Mouse (Mus musculus) spleen, adult 12 weeks (tissue): ENCODE measurements around the gene Adamts4.
"Not testable (repeated sequence)": the region's sequence is repeated elsewhere in the genome, so short reads cannot be mapped to it uniquely, and the experiment has no call there.

Source experiments
- DNase-seq: peaks from one replicate; pipeline ENCODE4 v3.0.0; 2022; ENCODE audit warnings: low spot score

The Adamts4 gene

GRCm38 (mm10) chr1:171231844-171232243, 18.4 kb upstream of the Adamts4 start:
- DNase-seq: no peak

DNA sequence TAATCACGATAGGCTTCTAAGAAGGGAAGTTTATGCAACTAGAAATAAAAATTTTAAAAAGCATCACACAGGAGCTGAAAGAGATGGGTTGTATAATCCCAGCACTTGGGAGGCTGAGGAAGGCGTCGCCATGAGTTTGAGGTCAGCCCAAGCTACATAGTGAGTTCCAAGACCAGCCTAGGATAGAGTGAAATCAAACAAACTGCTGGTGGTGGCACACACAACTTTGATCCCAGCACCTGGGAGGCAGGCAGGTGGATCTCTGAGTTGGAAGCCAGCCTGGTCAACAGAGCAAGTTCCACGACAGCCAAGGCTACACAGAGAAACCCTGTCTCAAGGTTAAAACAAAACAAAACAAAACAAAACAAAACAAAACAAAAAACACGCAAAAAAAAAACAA, 17.9 kb upstream of the Adamts4 start:
- DNase-seq: no peak

DNA sequence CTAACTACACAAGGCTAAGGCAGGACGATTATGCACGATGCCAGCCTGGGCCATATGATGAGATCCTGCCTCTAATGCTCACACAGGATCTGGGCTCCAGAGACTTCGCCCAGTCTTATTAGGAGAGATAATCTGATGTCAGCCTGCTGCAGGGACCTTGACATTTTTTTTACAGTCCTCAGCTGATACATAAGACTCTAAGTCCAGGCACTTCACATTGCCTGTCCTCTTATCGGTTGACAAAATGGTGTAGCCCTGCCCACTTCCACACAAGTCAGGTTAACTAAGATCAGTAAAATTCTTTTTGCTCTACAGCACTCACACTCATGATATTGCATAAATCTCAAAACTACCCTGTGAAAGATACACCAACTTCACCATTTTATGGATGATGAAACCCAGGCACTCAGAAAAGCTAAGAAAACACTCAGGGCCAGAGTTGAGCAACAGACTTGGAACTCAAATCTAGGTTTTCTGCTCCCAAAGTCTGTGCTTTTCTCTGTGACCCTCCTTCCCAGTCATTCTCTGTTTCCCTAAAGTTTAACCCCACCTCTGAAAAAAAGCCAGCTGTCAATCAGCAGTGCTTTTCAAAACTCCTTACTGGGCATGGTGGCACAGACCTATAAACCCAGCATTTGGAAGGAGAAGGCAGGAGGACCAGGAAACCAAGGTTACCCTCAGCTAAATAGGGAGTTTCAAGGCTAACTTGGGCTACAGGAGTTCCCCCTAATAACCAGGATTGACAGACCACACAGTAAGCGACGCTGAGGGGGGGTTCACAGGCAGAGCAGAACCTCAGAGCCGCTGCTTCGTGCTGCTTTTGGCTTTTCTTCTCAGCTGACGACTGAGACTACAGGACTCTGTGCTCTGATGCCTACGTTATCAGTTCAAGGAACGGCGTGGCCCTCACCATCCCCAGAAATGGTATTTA, 17.2 kb upstream of the Adamts4 start:
- no peak for DNase-seq

DNA sequence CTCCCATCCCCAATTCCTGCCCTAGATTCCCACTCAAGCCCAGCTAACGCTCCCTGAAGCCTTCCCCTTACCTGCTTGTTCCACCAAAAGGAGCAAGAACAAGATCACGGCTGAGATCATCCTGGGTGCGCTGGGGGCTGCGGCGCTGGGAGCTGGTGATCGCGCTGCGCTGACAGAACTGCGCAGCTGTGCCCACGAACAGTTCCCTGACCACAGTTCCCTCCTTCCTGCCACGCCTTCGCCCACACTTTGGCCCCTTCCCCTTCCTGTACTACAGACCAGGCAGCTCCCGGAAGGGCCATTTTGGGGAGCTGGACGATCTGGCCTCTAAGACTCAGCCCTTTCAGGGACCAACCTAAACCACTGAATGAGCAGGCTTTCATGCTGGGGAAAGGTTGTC, 16.1 kb upstream of the Adamts4 start, which contains the start of gene Fcer1g:
Gene Fcer1g (minus strand): TSS at position 240 of the 400 bp plus-strand sequence.
- DNase-seq: no peak

DNA sequence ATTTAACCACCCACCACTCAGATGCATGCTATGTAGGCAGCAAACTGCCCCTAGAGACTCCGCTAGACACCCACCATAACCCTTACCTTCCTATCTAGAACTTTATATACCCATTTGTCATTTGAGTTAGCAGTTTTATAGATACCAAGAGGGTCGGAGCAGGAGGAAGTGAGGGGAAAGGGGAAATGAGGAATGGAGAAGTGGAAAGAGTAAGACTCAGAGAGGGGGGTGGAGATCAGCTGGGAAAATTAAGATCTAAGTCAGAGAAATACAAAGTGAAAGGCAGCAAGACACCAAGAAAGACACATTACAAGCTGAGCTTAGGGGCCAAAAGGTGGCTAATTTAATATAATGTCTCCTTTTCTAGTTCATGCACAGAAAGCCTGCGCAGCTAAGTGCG, 15.7 kb upstream of the Adamts4 start:
- no peak for DNase-seq

DNA sequence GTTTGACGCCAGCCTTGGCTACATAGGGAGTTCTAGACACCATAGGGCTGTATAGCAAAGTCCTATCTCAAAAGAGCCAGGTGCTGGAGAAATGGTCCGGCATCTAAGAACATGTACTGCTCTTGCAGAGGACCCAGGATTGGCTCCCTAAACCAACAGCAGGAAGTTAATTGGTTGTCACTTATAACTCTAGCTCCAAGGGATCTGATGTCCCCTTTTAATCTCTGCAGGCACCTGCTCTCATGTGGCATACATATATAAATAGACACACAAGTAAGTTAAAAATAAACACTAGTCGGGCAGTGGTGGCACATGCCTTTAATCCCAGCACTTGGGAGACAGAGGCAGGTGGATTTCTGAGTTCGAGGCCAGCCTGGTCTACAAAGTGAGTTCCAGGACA, 14.4 kb upstream of the Adamts4 start:
- DNase-seq: no peak

DNA sequence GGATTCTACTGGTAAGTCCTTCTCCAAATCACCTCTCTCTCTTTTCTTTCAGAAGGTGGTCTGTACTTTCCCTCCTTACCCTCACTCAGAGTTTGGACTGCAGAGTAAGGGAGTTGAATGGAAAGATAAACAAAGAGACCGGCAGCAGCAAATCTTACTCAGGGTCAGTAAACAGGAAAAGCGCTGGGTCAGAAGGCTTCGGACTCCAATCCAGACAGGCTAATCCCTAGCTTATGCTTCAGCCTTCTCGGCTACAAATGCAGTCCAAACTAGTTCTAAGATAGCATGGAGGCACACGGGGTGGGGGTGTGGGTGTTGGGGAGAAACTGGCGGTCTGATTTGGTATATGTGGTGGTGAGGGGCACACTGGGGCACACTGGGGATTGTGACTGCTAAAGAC, 12.8 kb upstream of the Adamts4 start:
- no peak for DNase-seq

GRCm38 (mm10) chr1:171238463-171238862, 11.8 kb upstream of the Adamts4 start:
- DNase-seq: peak; percentile 34

DNA sequence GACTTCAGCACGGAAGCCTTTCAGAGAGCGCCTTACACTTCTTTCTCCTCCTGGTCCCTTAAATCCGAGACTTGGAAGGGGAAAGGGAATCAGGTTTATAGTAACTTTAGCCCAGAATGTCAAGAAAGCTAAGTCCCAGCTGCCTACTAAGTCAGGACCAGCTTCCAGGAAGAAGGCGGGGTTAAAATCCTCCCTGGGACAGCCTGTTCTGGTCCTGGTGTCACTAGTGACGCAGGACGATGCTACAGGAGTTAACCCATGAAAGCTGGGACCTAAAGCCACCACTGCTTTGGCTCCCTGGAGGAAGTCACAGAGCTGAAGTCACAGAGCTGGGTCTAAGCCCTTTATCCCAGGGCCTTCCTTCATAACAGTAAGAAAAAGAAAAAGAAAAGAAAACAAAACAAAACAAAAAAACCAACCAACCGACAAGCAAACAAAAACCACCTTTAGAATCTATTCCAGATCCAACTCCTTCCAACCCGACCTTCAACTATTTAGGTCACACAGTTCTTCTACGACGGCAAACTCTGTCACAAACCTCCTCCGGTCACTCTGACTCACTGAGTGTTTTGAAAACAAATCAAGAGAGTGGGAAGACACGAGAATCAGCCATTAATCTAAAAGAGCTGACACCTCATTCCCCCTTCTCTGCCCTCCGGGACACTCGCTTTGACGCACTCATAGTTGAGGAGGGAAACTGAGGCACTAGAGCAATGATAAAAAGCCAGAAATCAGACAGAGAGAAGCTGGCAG, 10.1 kb upstream of the Adamts4 start:
- no peak for DNase-seq

GRCm38 (mm10) chr1:171240911-171241310, 9.3 kb upstream of the Adamts4 start:
- DNase-seq: no peak

- not testable (repeated sequence) for DNase-seq
These were observed 8.3 kb upstream of the Adamts4 start for GRCm38 (mm10) chr1:171241952-171242351.

GRCm38 (mm10) chr1:171245353-171245752, 4.9 kb upstream of the Adamts4 start:
- DNase-seq: no peak

- peak; percentile 93 for DNase-seq
These were observed 3.3 kb upstream of the Adamts4 start for GRCm38 (mm10) chr1:171246709-171247452.

DNA sequence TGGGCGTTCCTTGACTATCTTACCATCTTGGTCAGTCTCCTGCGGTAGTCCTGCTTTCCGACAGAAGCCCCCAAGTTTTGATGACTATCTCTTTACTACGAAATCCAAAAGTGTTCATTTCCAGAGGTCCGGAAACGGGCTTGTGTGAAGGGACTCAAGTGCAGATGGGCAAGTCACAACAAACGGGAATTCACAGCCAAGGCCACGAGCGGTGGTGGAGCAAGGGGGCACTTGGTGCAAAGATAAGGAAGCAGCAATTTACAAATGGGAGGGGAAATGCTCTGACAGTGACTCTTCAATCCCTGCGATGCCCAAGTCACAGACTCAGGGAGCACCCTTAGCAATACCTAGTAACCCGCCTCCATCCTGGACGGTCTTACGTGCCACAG, 2.8 kb upstream of the Adamts4 start:
- DNase-seq: no peak

- DNase-seq: no peak
These were observed 2.3 kb upstream of the Adamts4 start for GRCm38 (mm10) chr1:171247916-171248315.

- DNase-seq: no peak
These were observed 1.6 kb upstream of the Adamts4 start for GRCm38 (mm10) chr1:171248386-171249226.

DNA sequence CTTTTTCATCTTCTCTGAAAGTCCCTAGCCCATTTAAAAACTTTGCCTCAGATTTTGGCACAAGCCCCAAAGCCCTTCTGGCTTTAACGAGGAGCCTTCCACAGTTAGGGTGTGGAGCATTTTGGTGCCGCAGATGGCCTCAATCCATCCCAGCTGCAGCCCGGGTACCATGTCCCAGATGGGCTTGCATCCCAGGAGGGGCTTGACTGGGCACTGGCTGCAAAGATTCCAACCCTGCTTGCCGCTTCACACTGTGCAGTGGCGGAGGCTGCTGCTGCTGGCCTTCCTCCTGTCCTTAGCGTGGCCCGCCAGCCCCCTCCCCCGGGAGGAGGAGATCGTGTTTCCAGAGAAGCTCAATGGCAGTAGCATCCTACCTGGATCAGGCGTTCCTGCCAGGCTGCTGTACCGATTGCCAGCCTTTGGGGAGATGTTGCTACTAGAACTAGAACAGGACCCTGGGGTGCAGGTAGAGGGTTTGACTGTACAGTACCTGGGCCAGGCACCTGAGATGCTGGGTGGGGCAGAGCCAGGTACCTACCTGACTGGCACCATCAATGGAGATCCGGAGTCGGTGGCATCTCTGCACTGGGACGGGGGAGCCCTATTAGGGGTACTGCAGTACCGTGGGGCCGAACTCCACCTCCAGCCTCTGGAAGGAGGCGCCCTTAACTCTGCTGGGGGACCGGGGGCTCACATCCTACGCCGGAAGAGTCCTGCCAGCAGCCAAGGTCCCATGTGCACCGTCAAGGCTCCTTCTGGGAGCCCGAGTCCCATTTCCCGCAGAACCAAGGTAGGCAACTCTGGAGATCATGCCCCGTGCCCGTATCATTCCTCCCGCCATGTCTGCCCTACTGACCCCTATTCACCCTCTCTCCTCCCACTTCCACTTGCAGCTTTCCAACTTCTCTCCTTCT, 716 bp downstream of the Adamts4 start, which contains the start of gene Ndufs2:
Gene Ndufs2 (minus strand): TSS at position 709 of the 914 bp plus-strand sequence.
- no peak for DNase-seq

DNA sequence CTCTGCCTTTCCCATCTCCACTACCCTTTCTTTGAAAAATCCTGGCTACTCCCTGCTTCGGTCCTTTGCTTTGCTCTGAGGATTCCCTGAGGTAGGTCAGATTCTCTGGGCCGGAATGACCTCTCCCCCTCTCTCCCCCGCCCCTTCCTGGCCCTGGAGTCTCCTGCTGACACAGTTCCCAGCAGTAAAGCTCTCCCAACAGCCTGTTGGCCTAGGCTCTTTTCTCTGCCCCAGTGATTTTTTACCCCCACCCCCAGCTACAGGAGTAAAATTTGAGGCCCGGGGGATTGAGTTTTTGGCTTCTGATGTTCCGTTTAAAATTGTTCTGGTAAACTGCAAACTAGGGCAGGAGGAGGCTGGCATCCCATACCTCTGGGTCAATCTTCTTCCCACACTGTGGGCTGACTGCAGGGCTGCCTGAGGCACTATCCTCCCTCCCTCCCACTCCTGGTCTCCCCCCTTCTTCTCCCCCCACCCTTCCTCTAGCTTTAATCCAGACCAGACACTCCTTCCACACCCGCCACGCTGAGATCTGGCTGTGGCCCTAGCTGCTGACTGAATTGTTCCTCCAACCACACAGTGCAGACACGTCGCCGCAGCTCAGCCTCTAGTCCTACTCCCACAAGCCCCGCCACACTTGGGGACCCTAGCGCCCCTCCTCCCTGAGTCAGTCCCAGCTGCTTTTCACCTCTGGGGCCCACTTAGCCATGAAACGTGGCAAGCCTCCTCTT, 1.5 kb downstream of the Adamts4 start:
- no peak for DNase-seq

DNA sequence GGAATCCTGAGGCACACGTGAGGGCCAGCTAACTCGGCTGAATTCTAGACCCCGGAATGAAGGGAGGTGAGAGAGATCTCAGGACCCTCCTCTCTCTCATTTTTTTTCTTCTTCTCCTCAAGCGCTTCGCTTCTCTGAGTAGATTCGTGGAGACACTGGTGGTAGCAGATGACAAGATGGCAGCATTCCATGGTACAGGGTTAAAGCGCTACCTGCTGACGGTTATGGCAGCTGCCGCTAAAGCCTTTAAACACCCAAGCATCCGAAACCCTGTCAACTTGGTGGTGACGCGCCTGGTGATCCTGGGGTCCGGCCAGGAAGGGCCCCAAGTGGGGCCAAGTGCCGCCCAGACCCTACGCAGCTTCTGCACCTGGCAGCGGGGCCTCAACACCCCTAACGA, 2.2 kb downstream of the Adamts4 start:
- DNase-seq: no peak
